Mouse (Mus musculus) thymus, postnatal 14 days (tissue): ENCODE data around the gene Lrmda.

Experiments
- DNase-seq: peaks from one replicate; pipeline ENCODE4 v3.0.0; 2021

Lrmda gene

GRCm38 (mm10) chr14:22908006-22908405, 888.5 kb downstream of the Lrmda start:
- no peak for DNase-seq

GRCm38 (mm10) chr14:22915463-22915862, 896.0 kb downstream of the Lrmda start:
- no peak for DNase-seq

GRCm38 (mm10) chr14:22918499-22918898, 899.0 kb downstream of the Lrmda start:
- DNase-seq: no peak

GRCm38 (mm10) chr14:22918931-22919330, 899.4 kb downstream of the Lrmda start:
- DNase-seq: no peak

- DNase-seq: no peak
Measured at GRCm38 (mm10) chr14:22921152-22921551, 901.6 kb downstream of the Lrmda start.

- no peak for DNase-seq
Measured at GRCm38 (mm10) chr14:22921796-22922195, 902.3 kb downstream of the Lrmda start.

GRCm38 (mm10) chr14:22922571-22922970, 903.1 kb downstream of the Lrmda start:
- DNase-seq: no peak

GRCm38 (mm10) chr14:22923251-22923650, 903.7 kb downstream of the Lrmda start:
- no peak for DNase-seq

GRCm38 (mm10) chr14:22928263-22928662, 908.8 kb downstream of the Lrmda start:
- no peak for DNase-seq

GRCm38 (mm10) chr14:22928683-22929082, 909.2 kb downstream of the Lrmda start:
- DNase-seq: no peak

GRCm38 (mm10) chr14:22929585-22929984, 910.1 kb downstream of the Lrmda start:
- no peak for DNase-seq

GRCm38 (mm10) chr14:22930488-22931046, 911.1 kb downstream of the Lrmda start:
- DNase-seq: no peak

- DNase-seq: no peak
Measured at GRCm38 (mm10) chr14:22931114-22931822, 911.8 kb downstream of the Lrmda start.

GRCm38 (mm10) chr14:22936701-22937100, 917.2 kb downstream of the Lrmda start:
- no peak for DNase-seq

GRCm38 (mm10) chr14:22940576-22940975, 921.1 kb downstream of the Lrmda start:
- no peak for DNase-seq

GRCm38 (mm10) chr14:22942569-22942968, 923.1 kb downstream of the Lrmda start:
- no peak for DNase-seq

- DNase-seq: no peak
Measured at GRCm38 (mm10) chr14:22949466-22949865, 930.0 kb downstream of the Lrmda start.

GRCm38 (mm10) chr14:22952981-22953380, 933.5 kb downstream of the Lrmda start:
- DNase-seq: no peak

- no peak for DNase-seq
Measured at GRCm38 (mm10) chr14:22960166-22960565, 940.7 kb downstream of the Lrmda start.

GRCm38 (mm10) chr14:22964796-22965660, 945.5 kb downstream of the Lrmda start:
- no peak for DNase-seq

GRCm38 (mm10) chr14:22968705-22969104, 949.2 kb downstream of the Lrmda start:
- DNase-seq: no peak

- DNase-seq: no peak
Measured at GRCm38 (mm10) chr14:22986736-22987135, 967.2 kb downstream of the Lrmda start.

GRCm38 (mm10) chr14:22988090-22988669, 968.7 kb downstream of the Lrmda start:
- DNase-seq: no peak
